Mouse (Mus musculus) liver, embryonic 14 days (tissue): ENCODE measurements around the gene Cyb5r3. TPM values are rescaled to one million over a fixed set of nuclear protein-coding genes. Genes with fewer than 3 reads are reported as not detected.

Experiments
- polyA plus RNA-seq: library from polyadenylated mRNA; depleted of rRNA; stranded (reverse); fragments of >200 nt; gene quantifications from 2 replicates; pipeline ENCODE4 v1.2.3, GENCODE M21; 2012; rRNA removed

Cyb5r3 gene
- 84.0 and 87.7 TPM in 2 replicates for polyA plus RNA-seq

DNA sequence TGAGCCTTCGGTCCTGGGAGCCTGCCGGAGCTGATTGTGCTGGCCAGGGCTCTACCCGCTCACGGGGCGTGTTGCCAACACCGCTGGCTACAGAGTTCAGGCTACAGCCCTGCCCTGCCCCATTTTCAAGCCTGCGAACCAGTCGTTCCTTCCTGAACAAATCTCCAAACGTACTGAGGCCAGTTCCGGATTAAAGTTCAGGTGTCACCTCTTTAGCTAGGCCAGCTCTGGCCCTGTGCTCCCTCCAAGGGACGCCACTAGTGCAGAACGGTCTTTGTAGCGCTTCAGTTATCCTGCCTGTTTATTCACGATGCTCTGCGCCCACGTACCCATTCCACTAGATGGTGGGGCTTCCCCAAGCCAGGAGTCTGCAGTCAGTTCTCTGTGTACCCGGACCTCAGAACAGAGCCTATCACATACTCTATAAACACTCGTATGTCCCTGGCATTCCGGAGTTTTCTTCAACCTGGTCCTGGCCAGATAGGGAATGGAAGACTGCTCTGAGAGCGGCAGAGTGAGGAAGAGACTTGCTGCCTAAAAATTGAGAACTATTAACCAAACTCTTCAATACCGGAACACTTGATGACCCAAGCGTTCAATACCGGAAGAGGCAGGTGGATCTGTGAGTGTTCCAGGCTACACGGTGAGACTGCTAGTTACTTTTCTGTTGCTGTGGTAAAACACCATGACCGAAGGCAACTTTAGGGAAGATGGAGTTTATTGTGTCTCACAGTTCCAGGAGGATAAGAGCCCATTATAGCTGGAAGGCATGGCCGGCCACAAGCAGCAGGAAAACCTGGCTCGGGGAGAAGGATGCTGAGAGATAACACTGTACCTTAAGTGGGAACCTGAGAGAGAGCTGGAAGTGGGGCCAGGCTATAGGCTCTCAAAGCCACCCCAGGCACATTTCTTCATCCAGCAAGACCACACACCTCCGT, at the start of gene Cyb5r3:
Cyb5r3 (minus strand) TSS at position 101 of the 938 bp plus-strand sequence.

DNA sequence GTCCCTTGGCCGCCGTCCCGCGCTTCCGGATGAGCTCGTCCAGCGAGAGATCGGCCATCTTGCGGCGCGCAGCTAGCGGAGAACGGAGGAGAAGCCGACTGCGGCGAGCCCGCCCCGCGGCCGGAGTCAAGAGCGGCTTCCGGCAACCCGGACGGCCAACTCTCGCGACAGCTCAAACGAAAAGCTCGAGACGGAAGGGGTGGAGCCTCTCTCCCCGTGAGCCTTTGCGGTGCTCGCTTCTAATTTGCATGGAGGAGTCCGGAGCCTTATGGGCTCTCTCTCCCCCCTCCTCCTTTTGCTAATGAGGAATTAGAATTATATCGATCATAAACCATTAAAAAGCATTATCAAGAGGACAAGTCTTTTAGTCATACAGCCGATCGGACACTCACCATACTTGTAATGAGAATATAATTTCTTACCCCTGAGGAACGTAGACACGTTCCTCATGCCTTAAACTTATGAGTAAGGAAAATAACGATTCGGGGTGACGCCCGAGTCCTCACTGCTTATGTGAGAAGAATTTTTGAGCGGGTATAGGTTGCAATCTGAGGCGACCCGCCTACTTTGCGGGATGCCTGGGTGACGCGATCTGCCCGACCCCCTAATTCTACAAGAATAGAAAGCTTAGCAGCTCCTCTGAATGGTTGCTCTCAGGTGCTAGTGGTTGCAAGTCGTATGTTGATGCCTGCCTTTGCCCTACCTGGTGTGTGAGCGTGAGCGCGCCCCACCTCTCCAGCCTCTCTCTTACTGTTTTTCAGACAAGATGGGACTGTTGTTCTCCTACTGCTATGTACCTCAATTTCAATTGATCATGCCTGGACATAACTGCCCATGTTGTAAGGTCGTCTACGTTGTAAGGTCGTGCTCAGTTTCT, 23.0 kb downstream of the Cyb5r3 start, which contains the start of gene Poldip3:
Poldip3 (minus strand) TSS at position 189 of the 877 bp plus-strand sequence.

DNA sequence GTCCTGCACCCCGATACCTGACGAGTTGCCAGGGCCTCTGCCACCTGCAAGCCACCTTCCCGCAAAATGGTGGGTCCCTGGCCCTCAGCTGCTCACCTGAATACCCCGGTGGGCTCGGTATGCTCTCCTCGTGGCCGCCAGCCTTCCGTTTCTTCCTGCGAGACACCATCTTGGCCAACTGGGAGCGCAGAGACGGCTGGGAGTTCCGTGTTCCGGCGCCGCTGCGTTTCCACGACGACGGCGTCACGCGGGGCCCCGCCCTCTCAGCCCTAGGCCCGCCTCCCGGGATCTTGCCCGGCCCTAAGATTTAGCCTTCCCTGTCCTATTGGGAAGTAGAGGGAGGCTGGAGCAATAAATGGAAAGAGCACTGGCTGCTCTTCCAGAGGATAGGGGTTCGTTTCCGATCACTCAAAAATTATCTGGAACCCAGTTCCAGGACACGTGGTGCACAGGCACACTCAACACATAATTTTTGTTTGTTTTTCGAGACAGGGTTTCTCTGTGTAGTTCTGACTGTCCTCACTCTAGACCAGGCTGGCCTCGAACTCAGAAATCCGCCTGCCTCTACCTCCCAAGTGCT, 49.7 kb downstream of the Cyb5r3 start, which contains the start of gene Rrp7a:
Rrp7a (minus strand) TSS at position 236 of the 580 bp plus-strand sequence.

Other genes with a start within 250 kb of the Cyb5r3 start
- gene Tcf20, start 184.7 kb downstream of the Cyb5r3 start, polyA plus RNA-seq = 5.2 and 5.8 TPM in 2 replicates
- gene Nfam1, start 139.3 kb downstream of the Cyb5r3 start, polyA plus RNA-seq = 2.8 and 4.0 TPM in 2 replicates
- 10.6 and 11.5 TPM in 2 replicates for gene Serhl, start 83.1 kb downstream of the Cyb5r3 start, polyA plus RNA-seq
- 19.7 and 24.7 TPM in 2 replicates for gene Rrp7a, start 49.8 kb downstream of the Cyb5r3 start, polyA plus RNA-seq
- gene Poldip3, start 23.2 kb downstream of the Cyb5r3 start, polyA plus RNA-seq = 23.8 and 29.8 TPM in 2 replicates
- 0.07 TPM in 2 replicates for gene A4galt, start 79.2 kb upstream of the Cyb5r3 start, polyA plus RNA-seq
- 9.6 and 10.5 TPM in 2 replicates for gene Arfgap3, start 177.7 kb upstream of the Cyb5r3 start, polyA plus RNA-seq